Mouse (Mus musculus) MEL (cell line): ENCODE results near the gene Kalrn.

Experiments used
- CTCF ChIP-seq, 3 experiments: IDR thresholded peaks in 2 of 3; conservative IDR thresholded peaks in 1 of 3; 2 replicates each; pipeline ENCODE4 v1.5.1; 2011 to 2012; ENCODE audit warnings: low read length in 3 of 3, low read depth in 2 of 3, mild to moderate bottlenecking in 2 of 3, improper control_type of control experiment in 1 of 3, inconsistent platforms in 1 of 3, mixed read lengths in 1 of 3, moderate library complexity in 1 of 3; ENCODE audit not compliant: control insufficient read depth in 1 of 3, insufficient read depth in 1 of 3, poor library complexity in 1 of 3, severe bottlenecking in 1 of 3
- HCFC1 ChIP-seq: IDR thresholded peaks from 2 replicates; pipeline ENCODE4 v1.6.1; 2012; ENCODE audit warnings: low read depth, mild to moderate bottlenecking, inconsistent platforms, low read length, improper control_type of control experiment, moderate library complexity
- KAT2A ChIP-seq: conservative IDR thresholded peaks from 2 replicates; pipeline ENCODE4 v1.6.1; 2012; ENCODE audit warnings: low read depth, low read length, improper control_type of control experiment, inconsistent platforms
- MEF2A ChIP-seq: IDR thresholded peaks from 2 replicates; pipeline ENCODE4 v1.6.1; 2014; ENCODE audit warnings: low read depth, mild to moderate bottlenecking, inconsistent platforms, low read length, improper control_type of control experiment; ENCODE audit not compliant: poor library complexity, insufficient replicate concordance, severe bottlenecking; ENCODE audit errors: extremely low read depth
- POLR2A ChIP-seq, 2 experiments: IDR thresholded peaks; 2 replicates each; pipeline ENCODE4 v1.6.1; 2011 to 2012; ENCODE audit warnings: low read length in 2 of 2, mild to moderate bottlenecking in 2 of 2, control low read depth in 1 of 2, improper control_type of control experiment in 1 of 2, low read depth in 1 of 2, moderate library complexity in 1 of 2; ENCODE audit not compliant: control insufficient read depth in 1 of 2, insufficient read depth in 1 of 2, poor library complexity in 1 of 2
- POLR2AphosphoS2 ChIP-seq: IDR thresholded peaks from 2 replicates; pipeline ENCODE4 v1.6.1; 2011; ENCODE audit warnings: low read length, improper control_type of control experiment
- RCOR1 ChIP-seq: IDR thresholded peaks from 2 replicates; pipeline ENCODE4 v1.6.1; 2012; ENCODE audit warnings: low read depth, mild to moderate bottlenecking, inconsistent platforms, low read length, improper control_type of control experiment
- USF1 ChIP-seq: IDR thresholded peaks from 2 replicates; pipeline ENCODE4 v1.6.1; 2014; ENCODE audit warnings: low read depth, mild to moderate bottlenecking, inconsistent platforms, low read length, improper control_type of control experiment, moderate library complexity
- ZMIZ1 ChIP-seq: IDR thresholded peaks from 2 replicates; pipeline ENCODE4 v1.6.1; 2012; ENCODE audit warnings: low read depth, mild to moderate bottlenecking, inconsistent platforms, low read length, improper control_type of control experiment, moderate library complexity

DNA sequence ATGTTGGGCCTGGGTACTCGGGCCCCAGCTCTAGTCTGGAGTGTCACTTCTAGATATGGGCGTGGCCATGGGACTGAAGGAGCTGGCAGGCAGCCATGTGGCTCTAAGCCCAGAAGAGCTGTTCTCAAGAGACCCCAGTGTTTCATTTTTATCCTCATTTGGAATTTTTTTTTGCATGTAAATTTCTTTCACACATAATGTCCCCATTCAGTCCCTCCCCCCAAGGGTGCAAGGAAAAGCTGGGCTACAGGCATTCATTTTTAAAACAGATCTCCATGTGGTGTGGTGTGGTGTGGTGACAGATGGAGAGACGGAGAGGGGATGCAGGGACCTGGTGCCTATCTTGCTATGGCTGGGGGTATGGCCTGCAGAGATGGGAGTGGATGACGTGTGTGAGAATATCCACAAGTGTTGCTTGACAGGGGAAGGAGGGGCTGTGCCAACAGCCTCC lies 569.2 kb downstream of the Kalrn start:
- TF ChIP-seq KAT2A (no peak), POLR2AphosphoS2 (no peak), HCFC1 (no peak), USF1 (no peak), MEF2A (no peak), POLR2A (IDR thresholded peaks at IDR 0.05; ENCODE audit: control insufficient read depth in 1 of 2, insufficient read depth in 1 of 2, low read depth in 1 of 2, low read length in 2 of 2, poor library complexity in 1 of 2) (no peak), CTCF (IDR thresholded peaks at IDR 0.05 in 2 of 3, conservative IDR thresholded peaks at IDR 0.05 in 1 of 3; ENCODE audit: control insufficient read depth in 1 of 3, insufficient read depth in 1 of 3, low read depth in 2 of 3, low read length in 3 of 3, poor library complexity in 1 of 3, severe bottlenecking in 1 of 3) (no peak), RCOR1 (no peak), ZMIZ1 (no peak)
